Mouse (Mus musculus): ENCODE measurements around the gene Akr1b8. TPM values are rescaled to one million over a fixed set of nuclear protein-coding genes. Genes with fewer than 3 reads are reported as not detected.
"Not testable (repeated sequence)": the region's sequence is repeated elsewhere in the genome, so short reads cannot be mapped to it uniquely, and the experiment has no call there.

The Akr1b8 gene
- polyA plus RNA-seq, 1 experiment, result 95.1 TPM

- Histone ChIP-seq H3K27me3 (ENCODE audit: control insufficient read depth, insufficient read depth, insufficient read length) (no peaks in the 10 kb centered on the region), H3K4me3 (ENCODE audit: insufficient read depth, poor library complexity, severe bottlenecking) (no peak within 1 kb of the TSS), H3K36me3 (ENCODE audit: control insufficient read depth, insufficient read depth) (no peaks in the 10 kb centered on the region), H3K79me3 (ENCODE audit: low read depth) (no peaks in the 10 kb centered on the region), H3K79me2 (ENCODE audit: control insufficient read depth, insufficient read depth) (no peaks in the 10 kb centered on the region), H3ac (ENCODE audit: control insufficient read depth, insufficient read length, low read depth) (no peak within 1 kb of the TSS)
- TF ChIP-seq MYOG (IDR thresholded peaks at IDR 0.05; ENCODE audit: control insufficient read depth, extremely low read depth, insufficient read length) (no peak), CEBPB (IDR thresholded peaks at IDR 0.05; ENCODE audit: low read depth) (no peak), MYOD1 (IDR thresholded peaks at IDR 0.05; ENCODE audit: control insufficient read depth, insufficient read length, low read depth) (no peak), MAX (IDR thresholded peaks at IDR 0.05) (no peak), FOSL1 (IDR thresholded peaks at IDR 0.05; ENCODE audit: insufficient read depth, low read length, poor library complexity, severe bottlenecking) (no peak), CTCF (IDR thresholded peaks at IDR 0.05; ENCODE audit: control insufficient read depth, insufficient read depth, insufficient read length) (no peak), USF1 (IDR thresholded peaks at IDR 0.05; ENCODE audit: low read depth) (no peak)
These were observed 58.1 kb downstream of the Akr1b8 start, which contains the start of gene Akr1b7 for GRCm38 (mm10) chr6:34412023-34412422. Gene Akr1b7 (plus strand): TSS chr6:34412334.

GRCm38 (mm10) chr6:34412688-34413087 lies 58.8 kb downstream of the Akr1b8 start:
- Histone ChIP-seq H3K79me3 (ENCODE audit: low read depth) (no peaks in the 10 kb centered on the region), H3K36me3 (ENCODE audit: control insufficient read depth, insufficient read depth) (no peaks in the 10 kb centered on the region), H3ac (ENCODE audit: control insufficient read depth, insufficient read length, low read depth) (no peak overlapping the region), H3K4me3 (ENCODE audit: insufficient read depth, poor library complexity, severe bottlenecking) (no peak overlapping the region), H3K79me2 (ENCODE audit: control insufficient read depth, insufficient read depth) (no peaks in the 10 kb centered on the region), H3K27me3 (ENCODE audit: control insufficient read depth, insufficient read depth, insufficient read length) (no peaks in the 10 kb centered on the region)
- TF ChIP-seq FOSL1 (IDR thresholded peaks at IDR 0.05; ENCODE audit: insufficient read depth, low read length, poor library complexity, severe bottlenecking) (no peak), MAX (IDR thresholded peaks at IDR 0.05) (no peak)

- H3K79me3 ChIP-seq (ENCODE audit: low read depth); H3K4me3 ChIP-seq (ENCODE audit: insufficient read depth, poor library complexity, severe bottlenecking); H3K79me2 ChIP-seq (ENCODE audit: control insufficient read depth, insufficient read depth); H3ac ChIP-seq (ENCODE audit: control insufficient read depth, insufficient read length, low read depth); H3K36me3 ChIP-seq (ENCODE audit: control insufficient read depth, insufficient read depth); H3K27me3 ChIP-seq (ENCODE audit: control insufficient read depth, insufficient read depth, insufficient read length): not testable (repeated sequence)
These were observed 59.5 kb downstream of the Akr1b8 start for GRCm38 (mm10) chr6:34413386-34413785.

GRCm38 (mm10) chr6:34416521-34416920 lies 62.6 kb downstream of the Akr1b8 start:
- Histone ChIP-seq H3K27me3 (ENCODE audit: control insufficient read depth, insufficient read depth, insufficient read length) (peaks cover 6% of the 10 kb centered on the region), H3K36me3 (ENCODE audit: control insufficient read depth, insufficient read depth) (no peaks in the 10 kb centered on the region), H3K79me2 (ENCODE audit: control insufficient read depth, insufficient read depth) (no peaks in the 10 kb centered on the region), H3ac (ENCODE audit: control insufficient read depth, insufficient read length, low read depth) (no peak overlapping the region), H3K79me3 (ENCODE audit: low read depth) (no peaks in the 10 kb centered on the region), H3K4me3 (ENCODE audit: insufficient read depth, poor library complexity, severe bottlenecking) (no peak overlapping the region)
- no peak for TF ChIP-seq MYOD1 (IDR thresholded peaks at IDR 0.05; ENCODE audit: control insufficient read depth, insufficient read length, low read depth)
- no peak for TF ChIP-seq MAX (IDR thresholded peaks at IDR 0.05)
- no peak for TF ChIP-seq CTCF (IDR thresholded peaks at IDR 0.05; ENCODE audit: control insufficient read depth, insufficient read depth, insufficient read length)
- TF ChIP-seq MYOG (IDR thresholded peaks at IDR 0.05; ENCODE audit: control insufficient read depth, extremely low read depth, insufficient read length), result no peak
- no peak for TF ChIP-seq USF1 (IDR thresholded peaks at IDR 0.05; ENCODE audit: low read depth)
- TF ChIP-seq FOSL1 (IDR thresholded peaks at IDR 0.05; ENCODE audit: insufficient read depth, low read length, poor library complexity, severe bottlenecking), result no peak
- TF ChIP-seq CEBPB (IDR thresholded peaks at IDR 0.05; ENCODE audit: low read depth), result no peak

Other genes with a start within 250 kb of the Akr1b8 start
- 23.5 TPM for gene Slc35b4, start 177.0 kb upstream of the Akr1b8 start, polyA plus RNA-seq (2012; fragmentation: generic; extraction: Trizol)
- 455 TPM for gene Akr1b3, start 36.6 kb upstream of the Akr1b8 start, polyA plus RNA-seq (2012; fragmentation: generic; extraction: Trizol)
- 15.3 TPM for gene Akr1b10, start 30.1 kb downstream of the Akr1b8 start, polyA plus RNA-seq (2012; fragmentation: generic; extraction: Trizol)
- gene Akr1b7, start 58.2 kb downstream of the Akr1b8 start, polyA plus RNA-seq (2012; fragmentation: generic; extraction: Trizol), result 0.02 TPM
- gene Bpgm, start 122.1 kb downstream of the Akr1b8 start, polyA plus RNA-seq (2012; fragmentation: generic; extraction: Trizol), result 16.1 TPM
- 180 TPM for gene Cald1, start 244.4 kb downstream of the Akr1b8 start, polyA plus RNA-seq (2012; fragmentation: generic; extraction: Trizol)

Data from C2C12 (cell line).